Mouse (Mus musculus): ENCODE data around the gene Klhl31. TPM values are rescaled to one million over a fixed set of nuclear protein-coding genes. Genes with fewer than 3 reads are reported as not detected.

The Klhl31 gene
- polyA plus RNA-seq (2012; rRNA removed): 0.10 TPM in 1 of 2 replicates, not detected in the other

GRCm38 (mm10) chr9:77636450-77636951 is at the start of gene Klhl31:
Gene Klhl31, plus strand, starts transcription at chr9:77636500.

Other genes starting within 250 kb of the Klhl31 start
- 61.5 and 125 TPM in 2 replicates for gene Lrrc1, start 91.6 kb upstream of the Klhl31 start, polyA plus RNA-seq (2012; rRNA removed)
- gene Gclc, start 118.0 kb downstream of the Klhl31 start, polyA plus RNA-seq (2012; rRNA removed): 22.0 and 23.9 TPM in 2 replicates

All from colon, adult 2 months (tissue).